In genomic region chr11:117087036-117087799, GRCm38 (mm10) we compare ENCODE assay signal across 10 mouse cellular contexts. TPM values are rescaled to one million over a fixed set of nuclear protein-coding genes. Genes with fewer than 3 reads are reported as not detected.
DNase-seq lines count a peak whose midpoint lies in the region; ATAC-seq and TF ChIP-seq lines count a peak whose summit lies in the region.
"Had no signal": no experiment of that assay in that cellular context is flagged by ENCODE, and none has a peak within 500 bp of the region (broad histone marks: within the 10 kb centered on the region; RNA-seq: fewer than 3 reads in every experiment).

No protein-coding gene starts in this region.

- H3K9ac ChIP-seq in liver, adult 2 months (ENCODE audit: low read depth, low read length) = no peak overlapping the region
- H3K9ac ChIP-seq in liver, embryonic 11.5 days (ENCODE audit: low read depth, low read length) = no peak overlapping the region
- H3K9ac ChIP-seq in intestine, embryonic 16.5 days (ENCODE audit: low read depth, low read length) = no peak overlapping the region

- TF ChIP-seq CTCF in liver, adult 2 months (IDR thresholded peaks at IDR 0.05; ENCODE audit: low read depth, low read length) = no peak

- TF ChIP-seq POLR2A in liver, adult 2 months (IDR thresholded peaks at IDR 0.05; ENCODE audit: extremely low read depth, insufficient read depth, low read length) = no peak

- H3K36me3 ChIP-seq in liver, adult 2 months (ENCODE audit: control insufficient read depth, insufficient read depth, low read length) = no peaks in the 10 kb centered on the region
- H3K36me3 ChIP-seq in liver, embryonic 11.5 days (ENCODE audit: control insufficient read depth, insufficient read depth, low read length) = no peaks in the 10 kb centered on the region
- no peaks in the 10 kb centered on the region for H3K36me3 ChIP-seq in intestine, embryonic 16.5 days (ENCODE audit: control insufficient read depth, insufficient read depth, low read length)

- 40% methylated on average over 9 of the region's 9 CpGs for WGBS in liver, adult 2 months
- 59% methylated on average over 9 of the region's 9 CpGs for WGBS in liver, embryonic 11.5 days
- 58% methylated on average over 9 of the region's 9 CpGs for WGBS in intestine, embryonic 16.5 days

- H3K27me3 ChIP-seq in liver, adult 2 months (ENCODE audit: control insufficient read depth, insufficient read depth, low read length) = no peaks in the 10 kb centered on the region
- H3K27me3 ChIP-seq in liver, embryonic 11.5 days (replicated peaks; ENCODE audit: control insufficient read depth, insufficient read depth, low read length) = 0 out of 2 replicates have a peak, but pooled peaks cover 3% of the 10 kb centered on the region
- no peaks in the 10 kb centered on the region for H3K27me3 ChIP-seq in intestine, embryonic 16.5 days (replicated peaks; ENCODE audit: control insufficient read depth, insufficient read depth, low read length)

- no peaks in the 10 kb centered on the region for H3K9me3 ChIP-seq in liver, embryonic 11.5 days (ENCODE audit: control insufficient read depth, low read length)
- H3K9me3 ChIP-seq in intestine, embryonic 16.5 days (ENCODE audit: control insufficient read depth, low read length) = no peaks in the 10 kb centered on the region

- no peak overlapping the region for H3K4me2 ChIP-seq in liver, embryonic 11.5 days
- H3K4me2 ChIP-seq in intestine, embryonic 16.5 days (ENCODE audit: low read depth, low read length) = no peak overlapping the region

- peaks cover 16% of the 10 kb centered on the region for H3K4me1 ChIP-seq in liver, adult 2 months (ENCODE audit: control insufficient read depth, insufficient read depth, low read length)
- H3K4me1 ChIP-seq in liver, embryonic 11.5 days (replicated peaks; ENCODE audit: control insufficient read depth, insufficient read depth, low read length) = peaks cover 39% of the 10 kb centered on the region
- peaks cover 22% of the 10 kb centered on the region for H3K4me1 ChIP-seq in intestine, embryonic 16.5 days (ENCODE audit: control insufficient read depth, insufficient read depth, low read length)

- no peak overlapping the region for H3K4me3 ChIP-seq in liver, adult 2 months (ENCODE audit: insufficient read depth, low read depth, low read length)
- no peak overlapping the region for H3K4me3 ChIP-seq in liver, embryonic 11.5 days (ENCODE audit: low read depth, low read length)
- no peak overlapping the region for H3K4me3 ChIP-seq in intestine, embryonic 16.5 days (ENCODE audit: low read length)

- H3K27ac ChIP-seq in liver, adult 2 months (replicated peaks; ENCODE audit: insufficient read depth, low read depth, low read length) = peak overlapping the region; percentile 65
- H3K27ac ChIP-seq in liver, embryonic 11.5 days (ENCODE audit: low read depth, low read length) = no peak overlapping the region; the same call in 1 of the 2 replicates
- H3K27ac ChIP-seq in intestine, embryonic 16.5 days (ENCODE audit: low read length) = no peak overlapping the region
- H3K27ac ChIP-seq: kidney, postnatal 0 days had no signal

- ATAC-seq in liver, embryonic 11.5 days (replicated peaks; ENCODE audit: low FRiP score) = no peak
- ATAC-seq in intestine, embryonic 16.5 days = peak; percentile 66

- peak; percentile 61 for DNase-seq in liver, adult 2 months (ENCODE audit: extremely low read depth, low read depth, low spot score)
- no peak for DNase-seq in liver, embryonic 11.5 days (ENCODE audit: low spot score)
- DNase-seq in NIH3T3 (ENCODE audit: low read depth) = peak; percentile 52
- DNase-seq in heart, adult 8-10 months (ENCODE audit: low spot score) = peak; percentile 71
- DNase-seq in ovary, postnatal 14 days (ENCODE audit: low spot score) = no peak
- DNase-seq in left cerebral cortex, adult 9 months (ENCODE audit: low spot score in 2 of 2) = no peak
- no peak for DNase-seq in layer of hippocampus, adult 9-10 months (ENCODE audit: low spot score)
- DNase-seq: cerebellum, postnatal 25 days had no signal

- H3K79me2 ChIP-seq in liver, adult 2 months (ENCODE audit: control insufficient read depth, insufficient read depth, low read length) = no peaks in the 10 kb centered on the region

RNA-seq across cellular contexts. Expression of gene Sec14l1, which starts 27.8 kb away (rescaled TPM):
- 4.6 and 6.0 TPM in 2 replicates for total RNA-seq in liver, adult 2 months (2014; rRNA removed)
- polyA plus RNA-seq in liver, adult 2 months (2012; rRNA removed) = 6.7 and 8.2 TPM in 2 replicates
- polyA plus RNA-seq in liver, embryonic 11.5 days (2014; fragmentation: Nextera tagmentation; extraction: Ambion mirVana) = 20.9 and 22.8 TPM in 2 replicates
- 10 to 100 TPM; 61.1 to 74.3 (median 69.2) TPM for total RNA-seq in heart, adult 8-10 months (2022)
- 28.5 and 29.5 TPM in 2 replicates for polyA plus RNA-seq in intestine, embryonic 16.5 days (2015; fragmentation: Nextera tagmentation; extraction: Ambion mirVana)

Comparison
In these comparisons a context has a peak if more than half of its experiments do, and no peak if none do; other contexts are left out.
1. DNase-seq: peak in liver, adult 2 months (single experiment), NIH3T3 (single experiment) and heart, adult 8-10 months (single experiment); none in liver, embryonic 11.5 days (single experiment), ovary, postnatal 14 days (single experiment), left cerebral cortex, adult 9 months (0 of 2) and layer of hippocampus, adult 9-10 months (single experiment).